Mouse (Mus musculus) lung, embryonic 15.5 days (tissue): ENCODE results near the gene Slc22a14. TPM values are rescaled to one million over a fixed set of nuclear protein-coding genes. Genes with fewer than 3 reads are reported as not detected.

Experiments
- ATAC-seq: fragments of 200-750 bp; cut with Nextera tagmentation; 2 replicates; pipeline ENCODE4 v1.8.0; 2017; ENCODE audit warnings: moderate number of reproducible peaks, borderline replicate concordance; ENCODE audit not compliant: low FRiP score, low TSS enrichment; ENCODE audit errors: extremely low read depth
- H3K27ac ChIP-seq: fragments of 300-500 bp; sonication (generic); 2 replicates; pipeline ENCODE4 v1.5.1; 2015; ENCODE audit warnings: moderate library complexity, mild to moderate bottlenecking, inconsistent platforms
- H3K27me3 ChIP-seq: fragments of 300-500 bp; sonication (generic); 2 replicates; pipeline ENCODE4 v1.6.1; 2015; ENCODE audit warnings: inconsistent platforms
- H3K36me3 ChIP-seq: fragments of 300-500 bp; sonication (generic); 2 replicates; pipeline ENCODE4 v1.6.1; 2015; ENCODE audit warnings: inconsistent platforms
- H3K4me1 ChIP-seq: fragments of 300-500 bp; sonication (generic); 2 replicates; pipeline ENCODE4 v1.6.1; 2015; ENCODE audit warnings: inconsistent platforms
- H3K4me2 ChIP-seq: fragments of 300-500 bp; sonication (generic); 2 replicates; pipeline ENCODE4 v1.6.1; 2015; ENCODE audit warnings: inconsistent platforms, mild to moderate bottlenecking, moderate library complexity
- H3K4me3 ChIP-seq: fragments of 300-500 bp; sonication (generic); 2 replicates; pipeline ENCODE4 v1.5.1; 2015; ENCODE audit warnings: mild to moderate bottlenecking, inconsistent platforms
- H3K9ac ChIP-seq: fragments of 300-500 bp; sonication (generic); 2 replicates; pipeline ENCODE4 v1.6.1; 2015; ENCODE audit warnings: inconsistent platforms
- H3K9me3 ChIP-seq: fragments of 300-500 bp; sonication (generic); 2 replicates; pipeline ENCODE4 v1.6.1; 2016; ENCODE audit warnings: inconsistent platforms
- WGBS: fragments of 180-500 bp; shearing (Covaris S2); methylation state at CpG from one replicate; pipeline ENCODE4 v1.1.7; 2015; 5-methylcytosine and 5-hydroxymethylcytosine counted together
- polyA plus RNA-seq: library from polyadenylated mRNA; unstranded; fragments of >200 nt; fragmentation: Nextera tagmentation; extraction: Ambion mirVana; gene quantifications from 2 replicates; pipeline ENCODE4 v1.2.1, GENCODE M21; 2015

Gene Slc22a14
- polyA plus RNA-seq, 1 experiment from 2014 or later: not detected

DNA sequence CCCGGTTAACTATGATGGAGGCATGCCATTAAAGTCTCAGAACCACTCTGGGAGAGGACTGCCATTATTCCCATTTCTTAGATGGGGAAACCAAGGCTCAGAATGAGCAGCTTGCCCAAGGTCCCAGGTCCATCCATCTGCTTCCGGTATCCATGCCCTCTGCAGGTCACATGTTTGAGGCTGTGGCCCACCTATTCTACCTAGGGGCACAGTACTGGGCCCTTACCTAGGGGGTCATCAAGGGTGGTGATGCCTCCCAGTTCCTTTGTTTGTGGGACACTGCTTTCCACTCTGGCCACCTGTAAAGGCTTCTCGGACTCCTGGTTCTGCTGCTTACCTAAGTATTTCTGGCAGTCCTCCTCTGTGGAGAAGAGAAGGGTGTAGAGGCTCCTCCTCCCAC lies 27.0 kb downstream of the Slc22a14 start:
- Histone ChIP-seq H3K9me3 (no peaks in the 10 kb centered on the region), H3K9ac (no peak overlapping the region), H3K27ac (no peak overlapping the region), H3K27me3 (no peaks in the 10 kb centered on the region), H3K4me1 (peaks cover 43% of the 10 kb centered on the region), H3K4me3 (no peak overlapping the region), H3K36me3 (peaks cover 15% of the 10 kb centered on the region), H3K4me2 (no peak overlapping the region)
- WGBS: 83% methylated on average over 3 of the region's 3 CpGs
- ATAC-seq: no peak

DNA sequence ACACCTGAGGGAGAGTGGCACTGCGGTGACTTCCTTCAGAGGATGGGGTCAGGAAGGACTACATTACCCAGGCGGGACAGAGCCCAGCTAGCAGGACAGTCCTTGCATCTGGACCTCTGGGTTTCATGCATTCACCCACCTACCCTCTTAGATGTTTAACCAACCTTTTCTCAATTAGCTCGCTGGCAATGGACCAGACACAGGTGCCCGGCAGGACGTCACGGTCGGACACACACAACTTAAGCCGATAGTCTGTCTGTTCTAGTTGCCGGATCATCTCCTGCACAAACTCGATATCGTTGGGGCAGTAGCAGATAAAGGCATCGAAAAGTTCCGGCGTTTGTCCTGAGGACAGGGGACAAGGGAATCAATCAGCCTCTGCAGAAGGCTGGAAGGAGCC lies 27.5 kb downstream of the Slc22a14 start:
- H3K36me3 ChIP-seq: peaks cover 13% of the 10 kb centered on the region
- H3K27me3 ChIP-seq: no peaks in the 10 kb centered on the region
- H3K9ac ChIP-seq: no peak overlapping the region
- H3K27ac ChIP-seq: no peak overlapping the region
- H3K4me2 ChIP-seq: no peak overlapping the region
- no peak overlapping the region for H3K4me3 ChIP-seq
- no peak for ATAC-seq
- H3K4me1 ChIP-seq: peaks cover 42% of the 10 kb centered on the region
- 92% methylated on average over 14 of the region's 14 CpGs for WGBS
- no peaks in the 10 kb centered on the region for H3K9me3 ChIP-seq

DNA sequence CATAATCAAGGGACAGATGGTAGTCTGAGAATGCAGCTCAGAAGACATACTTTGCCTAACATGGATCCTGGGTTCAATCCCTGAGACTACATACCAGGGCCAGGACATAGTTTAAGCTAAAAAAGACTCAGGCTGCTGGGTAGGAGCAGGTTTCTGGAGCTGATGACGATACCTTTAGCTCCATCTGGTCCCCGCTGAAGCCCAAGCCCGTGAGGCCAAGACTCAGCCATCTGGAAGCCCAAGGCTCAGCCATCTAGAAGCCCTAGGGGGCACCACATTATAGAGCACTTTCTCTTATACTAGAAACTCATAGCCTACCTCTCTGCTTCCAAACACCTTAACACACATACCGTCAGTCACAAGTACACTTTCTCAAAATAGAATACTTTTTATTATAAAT lies 29.8 kb downstream of the Slc22a14 start:
- Histone ChIP-seq H3K9ac (no peak overlapping the region), H3K4me1 (peaks cover 30% of the 10 kb centered on the region), H3K4me3 (no peak overlapping the region), H3K27ac (no peak overlapping the region), H3K9me3 (no peaks in the 10 kb centered on the region), H3K4me2 (no peak overlapping the region), H3K36me3 (peaks cover 13% of the 10 kb centered on the region), H3K27me3 (no peaks in the 10 kb centered on the region)
- ATAC-seq: no peak
- 79% methylated on average over 4 of the region's 4 CpGs for WGBS

DNA sequence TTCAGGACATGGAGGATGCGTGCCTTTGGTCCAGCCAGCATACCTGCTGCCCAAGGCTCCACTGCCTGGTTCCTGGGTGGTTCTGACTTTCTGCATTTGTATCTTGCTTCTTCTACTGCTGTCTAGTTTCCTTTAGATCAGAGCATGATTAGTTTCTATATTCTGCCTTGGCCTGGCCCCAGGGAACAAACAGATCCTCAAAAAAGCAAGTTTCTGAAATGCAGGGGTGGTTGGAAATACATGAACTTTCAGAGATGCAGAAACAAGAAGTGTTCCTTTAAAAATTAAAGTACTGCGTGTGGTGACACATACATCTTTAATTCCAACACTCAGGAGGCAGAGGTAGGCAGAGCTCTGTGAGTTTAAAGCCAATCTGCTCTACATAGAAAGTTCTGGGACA lies 30.5 kb downstream of the Slc22a14 start:
- Histone ChIP-seq H3K4me3 (no peak overlapping the region), H3K27me3 (no peaks in the 10 kb centered on the region), H3K4me1 (peaks cover 24% of the 10 kb centered on the region), H3K4me2 (no peak overlapping the region), H3K27ac (peak overlapping the region; percentile 48; the same call in 1 of the 2 replicates), H3K9ac (no peak overlapping the region), H3K36me3 (peaks cover 13% of the 10 kb centered on the region), H3K9me3 (no peaks in the 10 kb centered on the region)
- 86% methylated on average over 2 of the region's 2 CpGs for WGBS
- ATAC-seq: no peak

DNA sequence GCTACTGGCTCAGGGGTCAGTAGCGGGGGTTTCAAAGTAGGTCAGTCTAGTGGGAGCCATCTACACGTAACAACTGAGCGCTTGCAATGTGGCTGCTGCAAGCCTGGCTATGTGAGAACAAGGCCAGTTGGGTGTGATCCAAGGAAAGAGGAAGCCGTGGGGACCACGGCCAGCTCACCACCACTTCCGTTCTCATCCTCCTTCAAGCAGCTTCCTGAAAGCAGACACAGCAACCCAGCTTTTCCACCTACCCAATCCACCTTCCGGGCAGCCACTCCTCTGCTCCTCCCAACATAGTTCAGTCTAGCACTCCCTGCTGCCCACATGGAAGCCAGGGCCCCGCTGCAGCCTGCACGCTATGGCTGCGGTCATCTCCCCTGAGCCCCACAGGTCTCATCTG lies 31.0 kb downstream of the Slc22a14 start:
- Histone ChIP-seq H3K9ac (no peak overlapping the region), H3K4me1 (peaks cover 21% of the 10 kb centered on the region), H3K36me3 (peaks cover 13% of the 10 kb centered on the region), H3K9me3 (no peaks in the 10 kb centered on the region), H3K27ac (peak overlapping the region; percentile 48), H3K27me3 (no peaks in the 10 kb centered on the region), H3K4me2 (0 out of 2 replicates have a peak overlapping the region, but pooled peaks have one; percentile 14), H3K4me3 (no peak overlapping the region)
- WGBS: 30% methylated on average over 10 of the region's 10 CpGs
- ATAC-seq: peak; percentile 50; the same call in 1 of the 2 replicates

DNA sequence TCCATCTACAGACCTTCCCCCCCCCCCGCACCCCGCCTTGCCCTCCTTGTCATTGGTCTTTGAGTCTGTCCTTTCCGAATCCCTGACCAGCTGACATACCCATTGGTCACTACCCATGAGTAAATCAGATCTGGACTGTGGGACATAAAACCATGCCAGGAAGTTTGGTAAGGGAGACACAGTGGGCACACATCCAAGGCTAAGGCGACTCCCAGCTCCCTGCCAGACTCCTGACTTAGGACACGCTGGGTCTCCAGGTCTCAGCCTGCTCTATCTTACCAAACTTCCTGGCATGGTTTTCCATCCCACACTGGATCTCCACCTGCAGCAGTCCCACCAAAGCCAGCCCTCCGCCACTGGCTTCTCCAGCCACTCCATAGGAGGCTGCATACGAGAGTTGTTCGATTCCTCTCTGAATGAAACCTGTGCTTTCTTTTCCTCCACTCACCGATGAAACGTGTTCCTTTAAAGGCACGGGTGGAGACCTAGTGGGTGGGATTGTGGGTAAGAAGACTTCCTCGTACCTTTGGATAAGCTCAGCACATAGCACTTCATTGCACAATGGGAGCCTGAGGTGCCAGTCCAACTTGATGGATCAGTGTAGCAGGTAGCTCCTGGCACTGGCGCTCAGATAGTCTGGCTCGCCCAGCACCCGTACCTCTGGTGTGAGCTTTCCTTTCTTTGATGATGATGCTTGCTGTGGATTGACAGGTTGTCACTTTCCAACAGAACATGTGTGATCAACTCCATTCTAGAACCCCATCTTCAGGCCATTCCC lies 35.0 kb downstream of the Slc22a14 start:
- Histone ChIP-seq H3K27ac (no peak overlapping the region), H3K9ac (no peak overlapping the region), H3K27me3 (no peaks in the 10 kb centered on the region), H3K36me3 (no peaks in the 10 kb centered on the region), H3K4me3 (no peak overlapping the region), H3K9me3 (no peaks in the 10 kb centered on the region), H3K4me2 (no peak overlapping the region), H3K4me1 (peaks cover 11% of the 10 kb centered on the region)
- WGBS: 83% methylated on average over 15 of the region's 15 CpGs
- no peak for ATAC-seq

DNA sequence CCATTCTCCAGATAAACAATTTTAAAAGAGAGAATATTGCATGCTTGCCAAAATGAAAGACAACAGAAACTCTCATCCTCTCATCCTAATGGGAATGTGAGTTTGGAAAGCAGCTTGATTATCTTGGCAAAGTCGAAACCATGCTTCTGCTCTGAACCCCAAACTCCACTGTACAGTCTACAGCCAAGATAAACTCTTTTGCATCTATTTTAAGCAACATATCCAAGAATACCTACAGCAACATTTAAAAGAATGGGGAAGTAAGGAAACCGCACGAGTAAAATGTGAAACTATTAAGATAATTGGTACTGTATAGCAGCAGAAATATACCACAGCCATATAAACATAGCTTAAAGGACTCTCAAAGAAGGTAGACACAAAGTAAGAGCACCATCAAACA lies 36.9 kb downstream of the Slc22a14 start:
- Histone ChIP-seq H3K4me1 (no peaks in the 10 kb centered on the region; the same call in 1 of the 2 replicates), H3K4me3 (no peak overlapping the region), H3K9ac (no peak overlapping the region), H3K27ac (no peak overlapping the region), H3K4me2 (no peak overlapping the region), H3K9me3 (no peaks in the 10 kb centered on the region), H3K27me3 (no peaks in the 10 kb centered on the region), H3K36me3 (no peaks in the 10 kb centered on the region)
- no peak for ATAC-seq
- 70% methylated on average over 3 of the region's 3 CpGs for WGBS

DNA sequence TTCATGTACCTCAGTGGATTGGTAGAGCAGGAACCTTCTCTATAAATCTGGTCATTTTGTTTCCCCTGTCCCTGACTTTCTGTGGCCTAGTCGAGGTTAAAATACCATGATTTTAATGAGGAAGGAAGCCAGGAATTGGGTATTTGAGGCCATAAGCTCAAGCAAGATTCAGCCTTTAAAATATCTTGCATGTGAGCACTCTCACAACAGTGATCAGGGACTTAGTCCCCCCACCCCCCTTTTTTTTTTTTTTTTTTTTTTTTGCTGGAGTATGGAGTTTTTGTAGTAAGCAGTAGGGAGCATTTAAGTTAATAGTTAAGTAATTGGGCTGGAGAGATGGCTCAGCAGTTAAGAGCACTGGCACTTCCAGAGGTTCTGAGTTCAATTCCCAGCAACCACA lies 41.2 kb downstream of the Slc22a14 start:
- WGBS: 52% methylated on average over 1 of the region's 1 CpGs
- no peak for ATAC-seq
- Histone ChIP-seq H3K4me2 (no peak overlapping the region), H3K9me3 (no peaks in the 10 kb centered on the region), H3K9ac (no peak overlapping the region), H3K27ac (no peak overlapping the region), H3K4me1 (peaks cover 20% of the 10 kb centered on the region), H3K27me3 (no peaks in the 10 kb centered on the region), H3K36me3 (no peaks in the 10 kb centered on the region), H3K4me3 (no peak overlapping the region)

DNA sequence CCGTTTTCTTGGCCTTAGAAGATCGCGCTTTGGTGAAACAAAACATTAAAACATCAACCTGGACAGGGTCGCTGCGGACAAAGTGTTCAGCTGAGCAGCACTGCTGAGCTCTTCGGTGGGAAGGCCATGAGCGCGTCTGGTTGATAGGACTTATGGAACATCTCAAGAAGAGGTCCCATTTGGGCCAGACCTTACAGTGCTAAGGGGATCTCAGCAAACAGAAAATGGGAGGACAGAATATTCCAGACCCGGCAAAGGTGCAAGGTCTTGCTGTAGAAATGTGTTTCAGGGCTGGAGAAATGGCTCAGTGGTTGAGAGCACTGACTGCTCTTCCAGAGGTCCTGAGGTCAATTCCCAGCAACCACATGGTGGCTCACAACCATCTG lies 42.1 kb downstream of the Slc22a14 start:
- peaks cover 20% of the 10 kb centered on the region for H3K4me1 ChIP-seq
- H3K36me3 ChIP-seq: no peaks in the 10 kb centered on the region
- no peak for ATAC-seq
- peak overlapping the region; percentile 87 for H3K27ac ChIP-seq
- peak overlapping the region; percentile 88 for H3K4me3 ChIP-seq
- WGBS: 5% methylated on average over 9 of the region's 9 CpGs
- H3K4me2 ChIP-seq: peak overlapping the region; percentile 71
- H3K27me3 ChIP-seq: no peaks in the 10 kb centered on the region
- H3K9ac ChIP-seq: peak overlapping the region; percentile 53
- no peaks in the 10 kb centered on the region for H3K9me3 ChIP-seq

DNA sequence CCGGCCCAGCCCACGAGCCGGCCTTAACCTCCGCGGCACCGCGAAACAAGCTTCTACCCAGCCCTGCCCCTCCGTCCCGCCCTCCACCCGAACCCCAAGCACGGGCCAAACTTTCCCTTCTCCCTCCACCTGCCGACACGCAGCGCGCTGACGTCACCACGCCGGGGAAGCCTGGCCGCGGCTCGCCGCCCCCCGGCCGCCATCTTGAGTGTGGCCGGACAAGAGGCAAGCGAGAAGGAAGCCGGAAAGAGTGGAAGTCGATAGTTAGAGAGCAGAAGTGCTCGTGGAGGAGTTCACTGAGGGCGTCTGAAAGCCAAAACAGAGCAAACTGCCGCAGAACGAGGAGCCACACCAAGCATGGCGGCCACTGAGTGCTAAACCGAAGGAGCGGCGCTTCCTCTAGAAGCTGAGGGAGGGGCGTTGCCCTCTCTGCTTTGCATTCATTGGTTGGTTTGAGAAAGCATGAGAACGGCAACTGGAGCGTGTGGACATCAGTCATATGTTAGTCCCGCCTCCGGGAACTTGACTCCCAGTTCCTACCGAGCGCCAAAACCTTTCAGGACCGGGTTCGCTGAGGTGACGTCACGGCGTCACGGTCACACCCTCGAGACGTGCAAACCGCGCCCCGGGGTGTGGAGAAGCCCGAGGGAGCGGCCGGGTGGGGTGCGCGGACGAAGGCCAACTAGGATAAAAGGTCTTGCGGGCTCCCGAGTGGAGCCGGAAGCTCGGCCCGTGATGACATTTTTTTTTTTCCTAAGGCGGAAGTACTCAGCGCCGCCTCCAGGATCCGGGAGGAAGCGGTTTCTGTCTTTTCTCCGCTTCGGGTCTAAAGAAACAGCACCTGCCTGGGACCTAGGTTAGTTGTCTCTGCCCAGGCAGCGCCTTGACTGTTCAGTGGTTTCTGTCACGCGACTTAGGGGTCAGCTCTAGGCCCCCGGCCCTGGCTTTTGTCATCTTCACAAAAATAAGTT lies 42.8 kb downstream of the Slc22a14 start, which contains the start of gene Oxsr1:
Gene Oxsr1 (minus strand): TSS at position 139 of the 971 bp plus-strand sequence.
- WGBS: under 1% methylated on average over 76 of the region's 76 CpGs
- Histone ChIP-seq H3K4me1 (peaks cover 20% of the 10 kb centered on the region), H3K27me3 (no peaks in the 10 kb centered on the region), H3K4me3 (peak within 1 kb of the TSS; percentile 88), H3K9me3 (no peaks in the 10 kb centered on the region), H3K4me2 (peak within 1 kb of the TSS; percentile 94), H3K36me3 (no peaks in the 10 kb centered on the region), H3K9ac (peak within 1 kb of the TSS; percentile 74), H3K27ac (peak within 1 kb of the TSS; percentile 87)
- ATAC-seq: peak; percentile 96

DNA sequence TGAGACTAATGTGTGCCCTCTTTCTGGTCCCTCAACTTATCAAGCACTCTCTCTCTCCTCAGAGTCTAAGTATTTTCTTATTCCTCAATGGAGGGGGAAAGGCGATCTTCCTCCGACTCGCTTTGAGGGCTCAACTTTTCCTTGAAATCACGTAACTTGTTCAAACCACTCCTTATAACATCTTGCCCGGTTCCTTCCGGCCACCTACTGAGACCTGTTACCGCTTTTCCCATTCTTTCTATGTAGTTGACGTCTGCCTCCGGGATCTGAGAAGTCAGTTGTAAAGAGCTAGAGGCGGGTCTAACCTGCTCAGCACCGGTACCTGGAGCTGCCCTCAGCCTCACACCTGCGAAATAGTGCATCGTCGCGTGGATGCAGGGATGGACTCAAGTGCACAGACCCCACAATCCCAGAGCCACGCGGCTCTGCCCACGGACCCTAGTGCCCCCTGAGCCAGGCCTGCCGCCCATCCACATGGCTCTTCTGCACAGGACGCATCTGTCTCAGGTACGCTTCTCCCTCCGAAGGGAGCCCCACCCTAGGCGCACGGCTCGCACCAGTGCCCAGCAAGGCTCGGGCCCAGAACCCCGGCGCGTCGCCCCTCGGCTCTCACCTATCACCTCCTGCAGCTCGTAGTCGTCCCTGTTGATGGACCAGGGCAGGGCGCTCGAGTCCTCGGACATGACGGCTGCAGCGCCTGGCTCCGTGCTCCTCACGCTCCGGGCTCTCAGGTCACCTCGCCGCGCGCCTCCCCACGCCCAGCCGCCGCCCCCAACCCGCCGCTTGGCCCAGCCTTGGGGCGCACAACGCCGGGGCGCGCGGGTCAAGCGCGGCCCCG lies 43.7 kb downstream of the Slc22a14 start:
- H3K4me2 ChIP-seq: peak overlapping the region; percentile 94
- no peaks in the 10 kb centered on the region for H3K9me3 ChIP-seq
- no peaks in the 10 kb centered on the region for H3K36me3 ChIP-seq
- H3K4me1 ChIP-seq: peaks cover 20% of the 10 kb centered on the region
- peak overlapping the region; percentile 85 for H3K27ac ChIP-seq
- peak; percentile 55 for ATAC-seq
- H3K27me3 ChIP-seq: no peaks in the 10 kb centered on the region
- H3K9ac ChIP-seq: peak overlapping the region; percentile 74
- H3K4me3 ChIP-seq: peak overlapping the region; percentile 88
- under 1% methylated on average over 59 of the region's 59 CpGs for WGBS
